Mouse (Mus musculus) retina, postnatal 7 days (tissue): ENCODE measurements around the gene Sec23b.
"Not testable (repeated sequence)": the region's sequence is repeated elsewhere in the genome, so short reads cannot be mapped to it uniquely, and the experiment has no call there.

ENCODE experiments used
- DNase-seq: peaks from one replicate; pipeline ENCODE4 v3.0.0-alpha.2; 2012; ENCODE audit warnings: low read depth, low spot score

Sec23b gene

GRCm38 (mm10) chr2:144555820-144556552, at the start of gene Sec23b:
Sec23b (plus strand) TSS chr2:144556229.
- DNase-seq: peak; percentile 96

DNA sequence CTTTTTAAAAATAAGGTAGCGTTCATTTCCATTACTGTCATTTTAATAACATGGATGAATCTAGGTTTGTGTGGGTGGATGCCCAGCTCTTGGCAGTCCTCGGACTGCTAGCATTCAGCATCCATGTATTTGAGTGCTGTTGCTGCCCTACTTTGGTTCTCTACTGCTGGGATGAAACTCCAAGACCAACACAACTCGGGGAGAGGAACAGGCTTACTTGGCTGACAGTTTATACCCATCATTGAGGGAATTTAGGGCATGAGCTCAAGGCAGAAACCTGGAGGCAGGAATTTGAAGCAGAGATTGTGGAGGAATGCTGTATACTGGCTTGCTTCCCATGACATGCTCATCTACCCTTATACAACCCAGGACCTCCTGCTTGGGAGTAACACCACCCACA, 41.4 kb upstream of the Sec23b start:
- no peak for DNase-seq

GRCm38 (mm10) chr2:144519772-144520171, 36.3 kb upstream of the Sec23b start:
- peak; percentile 85 for DNase-seq

DNA sequence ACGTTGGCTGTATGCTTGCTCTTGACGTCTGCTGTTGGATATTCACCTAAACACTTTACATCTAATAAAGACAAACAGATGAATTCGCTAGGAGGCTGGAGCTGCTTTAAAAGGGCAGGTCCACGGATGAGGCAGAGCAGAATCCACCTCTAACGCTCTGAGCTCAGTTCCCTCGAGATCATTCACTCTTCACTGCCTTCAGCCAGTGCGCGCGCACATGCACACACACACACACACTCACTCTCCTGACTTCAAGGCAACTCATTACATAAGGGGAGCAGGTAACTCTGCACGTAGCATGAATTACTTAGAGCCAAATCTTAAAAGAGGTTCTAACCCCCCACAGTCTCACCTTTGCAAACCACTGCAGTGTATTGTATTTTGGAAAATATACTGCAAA, 30.2 kb upstream of the Sec23b start:
- DNase-seq: no peak

DNA sequence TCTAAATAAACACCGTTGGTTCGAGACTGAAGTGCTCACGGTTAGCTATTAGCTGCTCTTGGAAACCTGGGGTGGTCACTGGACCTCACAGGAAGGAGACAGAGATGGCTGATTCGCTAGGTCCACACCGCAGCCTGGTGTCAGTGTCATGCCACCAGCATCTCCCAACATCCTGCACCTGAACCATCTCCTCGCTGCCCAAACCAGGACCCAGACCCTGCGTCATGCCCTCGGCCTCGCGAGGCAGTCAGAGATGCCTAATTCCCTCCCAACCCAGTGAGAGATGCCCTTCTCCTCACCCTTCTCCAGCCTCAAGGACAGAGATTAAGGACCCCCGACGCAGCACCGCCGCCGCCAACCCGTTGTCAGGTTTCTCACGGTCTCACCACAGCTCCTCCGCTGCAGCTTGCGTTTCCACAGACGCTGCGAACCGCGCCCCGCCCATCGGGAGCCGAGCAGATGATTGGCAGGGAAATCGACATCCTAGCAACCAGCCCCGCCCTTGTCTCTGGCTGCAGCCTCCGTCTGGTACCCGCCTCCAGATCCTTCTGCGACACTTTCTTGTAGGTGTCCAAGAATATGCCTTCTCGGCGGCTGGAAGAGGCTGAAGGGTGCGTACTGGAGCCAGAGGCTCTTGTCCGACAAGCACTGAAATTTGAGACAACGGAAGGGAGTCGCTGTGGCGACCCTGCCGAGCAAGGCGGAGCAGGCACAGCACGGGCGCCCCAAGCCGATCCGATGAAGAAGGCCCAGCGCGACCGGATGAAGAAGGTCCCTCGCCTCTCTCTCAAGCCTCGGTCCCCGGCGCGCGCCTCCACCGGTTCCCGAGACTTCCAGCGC, 28.8 kb upstream of the Sec23b start, which contains the start of the genes Dzank1 and Polr3f:
Gene Dzank1 (minus strand): TSS at position 434 of the 840 bp plus-strand sequence.
Gene Polr3f (plus strand): TSS at position 738 of the 840 bp plus-strand sequence.
- DNase-seq: peak; percentile 89

GRCm38 (mm10) chr2:144527821-144528174, 28.2 kb upstream of the Sec23b start:
- no peak for DNase-seq

DNA sequence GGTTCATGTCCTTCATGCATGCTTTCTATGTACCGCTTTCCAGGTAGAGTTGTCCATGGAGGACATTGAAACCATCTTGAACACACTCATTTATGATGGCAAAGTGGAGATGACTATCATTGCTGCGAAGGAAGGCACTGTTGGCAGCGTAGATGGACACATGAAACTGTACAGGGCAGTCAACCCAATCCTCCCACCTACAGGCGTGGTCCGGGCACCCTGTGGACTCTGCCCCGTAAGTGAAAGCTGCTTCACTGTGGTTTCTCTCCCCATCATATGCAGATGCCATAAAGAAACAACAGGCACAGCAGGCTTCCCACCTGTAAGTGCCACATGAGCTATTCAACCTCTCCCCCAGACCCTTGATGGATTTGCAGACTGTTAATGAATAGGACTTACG, 18.9 kb upstream of the Sec23b start:
- DNase-seq: no peak

DNA sequence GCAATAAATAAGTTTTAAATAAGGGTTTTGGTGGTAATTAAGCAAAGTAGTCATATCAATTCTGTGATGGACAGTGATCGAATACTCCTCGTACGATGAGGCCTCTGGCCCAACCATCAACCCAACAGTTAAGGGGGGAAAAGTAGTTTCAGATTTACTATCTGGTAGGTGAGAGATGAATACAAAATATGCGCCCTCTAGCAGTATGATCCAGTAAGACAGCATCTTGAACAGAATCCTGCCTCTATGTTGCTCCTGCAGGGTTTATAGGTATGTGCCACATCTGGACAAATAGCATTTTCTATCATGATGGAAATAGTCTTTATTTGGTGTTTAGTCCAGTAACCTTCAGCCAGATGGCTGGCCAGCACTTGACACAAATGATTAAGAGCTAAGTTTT, 14.8 kb upstream of the Sec23b start:
- no peak for DNase-seq

GRCm38 (mm10) chr2:144543670-144544069, 12.4 kb upstream of the Sec23b start:
- no peak for DNase-seq

GRCm38 (mm10) chr2:144544630-144545029, 11.4 kb upstream of the Sec23b start:
- DNase-seq: no peak

DNA sequence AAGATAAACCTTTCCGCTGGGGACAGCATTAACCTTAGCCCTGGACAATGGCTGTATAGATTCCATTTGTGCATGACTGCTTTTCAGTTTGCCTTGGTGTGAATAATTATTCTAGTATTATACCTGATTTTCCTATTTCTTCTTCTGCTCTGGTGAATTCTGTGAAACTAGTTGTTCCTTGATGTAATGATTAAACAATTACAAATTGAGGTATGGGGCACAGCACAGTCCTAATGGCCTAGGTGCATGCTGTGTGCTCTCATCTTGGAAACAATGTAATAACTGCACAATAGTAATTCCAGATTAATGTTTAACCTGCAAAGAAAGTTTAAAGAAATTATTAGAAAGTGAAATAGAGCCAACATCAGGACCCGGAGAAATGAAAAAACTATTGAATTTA, 11.0 kb upstream of the Sec23b start:
- no peak for DNase-seq

GRCm38 (mm10) chr2:144545481-144545880, 10.5 kb upstream of the Sec23b start:
- no peak for DNase-seq

DNA sequence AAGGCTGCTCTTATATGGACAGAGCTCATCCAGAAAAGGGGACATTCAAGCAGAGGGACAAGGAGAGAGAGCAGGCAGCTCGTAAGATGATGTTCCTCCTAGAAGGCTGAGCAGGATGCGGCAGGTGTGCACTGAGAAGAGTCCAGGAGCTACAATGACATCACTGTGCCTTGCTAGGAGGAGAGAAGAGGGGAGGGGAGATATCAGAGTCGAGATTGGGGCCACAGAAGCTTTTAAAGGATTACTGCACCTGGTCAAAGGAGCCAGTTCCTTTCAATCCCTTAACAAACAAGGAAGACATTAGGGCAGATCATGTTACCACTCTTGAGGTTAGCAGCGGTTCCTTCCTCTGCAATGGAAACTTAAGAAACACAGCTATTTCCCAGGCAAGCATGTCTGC, 8.5 kb upstream of the Sec23b start:
- DNase-seq: no peak

DNA sequence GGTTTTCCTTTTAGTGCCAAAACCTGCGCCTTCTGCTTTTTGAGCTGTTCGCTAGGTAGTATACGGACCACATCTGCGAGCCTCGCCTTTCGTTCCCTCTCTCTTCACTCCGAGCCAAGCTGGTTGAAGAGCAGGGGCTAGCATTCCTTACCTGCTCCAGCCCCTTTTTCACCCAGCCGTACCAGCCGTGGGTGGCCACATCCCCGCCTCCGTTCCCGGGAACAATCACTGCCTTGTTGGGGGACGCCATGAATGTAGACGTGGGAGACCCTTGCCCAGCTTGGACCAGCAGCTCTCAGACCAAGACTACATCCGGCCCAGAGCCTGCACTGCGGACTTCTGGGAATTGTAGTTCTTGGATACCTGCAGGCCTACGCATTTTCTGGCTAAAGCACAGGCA, 5.5 kb upstream of the Sec23b start, which contains the start of gene Rbbp9:
Gene Rbbp9 (minus strand): TSS at position 341 of the 400 bp plus-strand sequence.
- peak; percentile 55 for DNase-seq

DNA sequence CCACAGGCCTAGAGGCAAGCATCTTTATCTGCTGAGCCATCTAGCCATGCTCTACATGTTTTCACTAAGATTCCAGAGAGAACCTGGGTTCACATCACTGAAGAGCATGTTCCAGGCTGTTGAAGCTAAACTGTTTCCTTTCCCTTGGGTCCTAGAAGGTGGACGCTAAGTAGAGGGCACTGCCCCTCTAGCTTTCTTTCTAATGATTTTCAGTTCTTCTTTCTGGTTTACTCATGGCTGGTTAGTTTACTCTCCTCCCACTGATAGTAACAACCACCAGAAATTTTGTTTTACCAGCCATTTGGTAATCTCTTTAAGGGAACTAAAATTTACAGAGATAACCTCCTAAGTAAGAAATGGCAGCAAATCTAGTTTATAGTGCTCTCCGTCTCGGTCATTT, 2.1 kb upstream of the Sec23b start:
- no peak for DNase-seq

DNA sequence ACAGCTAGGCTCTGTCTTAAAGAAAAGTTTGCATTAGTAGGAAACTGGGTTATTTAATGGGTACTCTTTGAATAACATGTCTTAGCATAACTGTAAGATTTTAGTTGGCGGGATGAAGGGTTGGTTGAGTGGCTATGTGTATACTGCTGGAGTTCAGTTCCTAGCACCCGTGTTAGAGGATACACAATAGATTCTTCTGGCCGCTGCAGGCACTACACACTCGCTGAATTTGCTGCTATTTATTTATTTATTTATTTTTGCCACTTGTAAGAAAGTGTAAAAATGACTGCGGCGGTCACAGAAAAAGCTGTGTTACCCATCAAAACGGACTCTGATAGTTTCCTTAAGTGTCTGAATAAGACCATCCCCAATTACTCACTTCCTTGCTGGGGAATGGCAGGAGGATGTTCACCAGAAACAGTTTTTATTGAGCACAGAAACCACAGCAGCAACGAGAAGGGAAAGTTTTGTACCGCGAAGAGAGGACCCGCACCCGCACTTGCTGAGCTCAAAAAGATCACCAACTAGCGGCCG, 676 bp upstream of the Sec23b start:
- no peak for DNase-seq

DNA sequence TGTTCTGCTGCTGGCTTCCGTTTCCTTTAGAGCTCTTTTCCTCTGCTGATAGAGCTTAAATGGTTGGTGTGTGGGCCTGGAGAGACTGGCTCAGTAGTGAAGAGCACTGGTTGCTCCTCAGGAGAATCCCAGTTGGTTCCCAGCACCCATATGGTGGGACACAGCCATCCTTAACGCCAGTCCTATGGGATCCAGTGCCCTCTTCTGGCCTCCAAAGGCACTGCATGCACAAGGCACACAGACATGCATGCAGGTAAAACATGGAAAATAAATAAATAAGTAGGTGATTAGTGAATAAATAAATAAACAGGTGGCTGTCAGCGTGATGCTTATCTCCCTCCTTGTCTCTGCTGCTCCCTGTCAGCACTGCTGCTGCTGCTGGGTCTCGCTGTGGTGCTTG, 32.7 kb downstream of the Sec23b start:
- no peak for DNase-seq

DNA sequence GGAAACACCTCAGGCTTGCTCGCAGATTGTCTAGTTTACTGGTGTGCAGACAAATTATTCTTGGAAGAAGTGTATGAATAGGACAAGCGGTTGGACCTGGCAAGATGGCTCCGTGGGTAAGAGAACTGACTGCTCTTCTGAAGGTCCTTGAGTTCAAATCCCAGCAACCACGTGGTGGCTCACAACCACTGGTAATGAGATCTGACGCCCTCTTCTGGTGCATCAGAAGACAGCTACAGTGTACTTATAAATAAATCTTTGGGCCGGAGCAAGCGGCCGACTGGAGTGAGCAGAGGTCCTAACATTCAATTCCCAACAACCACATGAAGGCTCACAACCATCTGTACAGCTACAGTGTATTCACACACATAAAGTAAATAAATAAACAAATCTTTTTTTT, 37.0 kb downstream of the Sec23b start:
- not testable (repeated sequence) for DNase-seq

DNA sequence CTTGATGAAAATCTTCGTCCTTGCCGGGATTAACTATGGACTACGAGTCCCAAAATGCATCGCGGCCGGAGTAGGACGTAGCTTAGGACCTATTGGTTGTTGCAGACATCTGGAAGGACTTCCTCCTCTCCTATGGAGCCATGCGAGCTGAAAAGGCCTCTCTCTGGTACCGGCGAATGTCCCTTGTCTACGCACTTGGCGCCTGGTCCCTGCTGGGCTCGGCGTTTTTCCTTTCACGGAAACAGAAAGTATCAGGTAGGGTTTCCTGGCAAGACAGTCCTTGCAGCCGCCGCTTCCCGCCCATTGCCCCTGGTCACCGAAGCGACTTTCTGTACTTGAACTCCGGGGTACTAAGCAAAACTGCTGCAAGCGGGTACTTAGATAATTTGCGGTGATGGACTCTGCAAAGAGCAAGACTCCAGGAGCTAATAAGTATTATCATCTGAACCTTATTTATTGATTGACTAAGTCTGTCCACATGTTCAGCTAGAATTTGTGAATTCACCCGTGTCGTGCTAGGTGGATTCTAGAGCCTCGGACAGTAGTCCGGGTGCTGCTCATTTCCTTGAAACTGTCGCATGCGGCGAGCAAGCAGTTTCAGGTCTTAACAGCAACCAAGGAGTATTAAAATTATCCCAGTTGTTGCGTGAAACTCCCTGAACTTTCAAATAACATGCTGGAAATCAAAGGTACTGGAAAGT, 38.1 kb downstream of the Sec23b start, which contains the start of gene Smim26:
Gene Smim26 (plus strand): TSS at position 104 of the 701 bp plus-strand sequence.
- DNase-seq: peak; percentile 69

DNA sequence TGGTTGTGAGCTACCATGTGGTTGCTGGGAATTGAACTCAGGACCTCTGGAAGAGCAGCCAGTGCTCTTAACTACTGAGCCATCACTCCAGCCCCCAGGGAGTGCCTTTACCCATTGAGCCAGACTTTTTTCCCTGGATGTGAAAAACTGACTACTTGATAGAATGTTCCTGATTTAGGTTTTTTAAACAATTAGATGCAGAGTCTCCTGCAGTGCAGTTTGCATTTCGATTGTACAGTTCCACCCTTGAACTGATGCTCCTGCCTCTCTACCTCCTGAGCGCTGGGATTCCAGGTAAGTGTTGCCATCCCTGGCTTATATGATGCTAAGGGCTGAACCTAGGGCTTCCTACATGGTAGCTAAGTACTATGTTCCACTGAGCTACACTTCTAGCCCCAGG, 42.0 kb downstream of the Sec23b start:
- DNase-seq: no peak

DNA sequence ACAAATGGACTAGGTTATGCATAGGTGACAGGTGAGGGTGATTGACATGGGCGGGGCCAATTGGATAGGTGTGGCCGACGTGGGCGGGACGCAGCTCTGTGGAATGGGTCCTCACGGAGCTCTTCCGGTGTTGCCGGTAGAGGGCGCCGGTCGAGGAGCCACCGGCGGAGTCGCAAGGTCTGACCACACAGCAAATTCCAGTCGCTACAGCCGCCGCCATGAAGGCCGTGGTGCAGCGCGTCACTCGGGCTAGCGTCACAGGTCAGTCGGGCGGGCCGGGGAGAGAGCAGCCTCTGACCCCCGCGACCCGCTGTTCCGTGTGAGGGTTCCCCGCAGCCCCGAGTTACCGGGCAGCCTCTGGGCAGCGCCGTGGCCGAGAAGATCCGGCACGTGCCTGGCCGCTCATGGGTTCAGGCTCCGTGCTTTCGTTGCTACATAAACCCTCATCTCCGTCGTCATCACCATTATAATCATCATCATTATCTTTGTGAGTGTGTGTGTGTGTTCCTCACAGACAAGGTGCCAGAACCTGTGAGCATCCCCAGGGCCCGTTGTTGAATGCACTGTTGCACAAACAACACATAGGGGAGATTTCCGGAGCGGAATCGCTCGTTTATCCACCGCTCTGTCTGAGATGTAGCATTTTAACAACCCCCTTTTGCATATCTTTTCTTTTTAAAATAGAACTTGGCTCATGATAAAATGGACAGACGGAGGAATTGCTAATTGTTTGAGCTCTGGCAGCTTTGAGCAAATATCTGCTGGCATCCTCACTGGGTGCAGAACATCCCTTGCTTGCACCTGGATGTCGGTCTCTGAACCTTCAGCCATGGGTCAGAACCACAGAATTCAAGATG, 44.0 kb downstream of the Sec23b start, which contains the start of gene Dtd1:
Gene Dtd1 (plus strand): TSS at position 67 of the 857 bp plus-strand sequence.
- peak; percentile 67 for DNase-seq
